Mouse (Mus musculus) hindbrain, embryonic 14.5 days (tissue): ENCODE measurements around the gene Git1. TPM values are rescaled to one million over a fixed set of nuclear protein-coding genes. Genes with fewer than 3 reads are reported as not detected.
A peak's percentile ranks its signal among the peaks of the same experiment; 100 is the strongest.

Experiments used
- ATAC-seq: fragments of 200-750 bp; cut with Nextera tagmentation; 2 replicates; pipeline ENCODE4 v1.8.0; 2017; ENCODE audit warnings: moderate number of reproducible peaks, mild to moderate bottlenecking, moderate TSS enrichment, moderate library complexity; ENCODE audit not compliant: low FRiP score
- DNase-seq: peaks from one replicate; pipeline ENCODE4 v3.0.0-alpha.2; 2015; ENCODE audit warnings: low spot score
- H3K27ac ChIP-seq: fragments of 300-500 bp; sonication (generic); 2 replicates; pipeline ENCODE4 v1.5.1; 2014; ENCODE audit warnings: mild to moderate bottlenecking, moderate library complexity
- H3K27me3 ChIP-seq: fragments of 300-500 bp; sonication (generic); 2 replicates; pipeline ENCODE4 v1.6.1; 2014; ENCODE audit warnings: mild to moderate bottlenecking, low read length, mixed read lengths; ENCODE audit not compliant: control insufficient read depth, insufficient read depth
- H3K36me3 ChIP-seq: fragments of 300-500 bp; sonication (generic); replicated peaks from 2 replicates; pipeline ENCODE4 v1.6.1; 2014; ENCODE audit not compliant: control insufficient read depth, insufficient read depth
- H3K4me1 ChIP-seq: fragments of 300-500 bp; sonication (generic); replicated peaks from 2 replicates; pipeline ENCODE4 v1.6.1; 2014; ENCODE audit warnings: antibody characterized with exemption, low read length, mixed read lengths; ENCODE audit not compliant: control insufficient read depth, insufficient read depth
- H3K4me2 ChIP-seq: fragments of 300-500 bp; sonication (generic); replicated peaks from 2 replicates; pipeline ENCODE4 v1.6.1; 2014; ENCODE audit warnings: mild to moderate bottlenecking, moderate library complexity
- H3K4me3 ChIP-seq: fragments of 300-500 bp; sonication (generic); replicated peaks from 2 replicates; pipeline ENCODE4 v1.5.1; 2014; ENCODE audit warnings: mild to moderate bottlenecking, low read length
- H3K9ac ChIP-seq: fragments of 300-500 bp; sonication (generic); 2 replicates; pipeline ENCODE4 v1.6.1; 2014
- H3K9me3 ChIP-seq: fragments of 300-500 bp; sonication (generic); 2 replicates; pipeline ENCODE4 v1.6.1; 2016; ENCODE audit warnings: low read length; ENCODE audit not compliant: control insufficient read depth
- WGBS: fragments of 180-500 bp; shearing (Covaris S2); extraction: QIAGEN DNeasy Blood & Tissue Kit; methylation state at CpG from one replicate; pipeline ENCODE4 v1.1.7; 2014; 5-methylcytosine and 5-hydroxymethylcytosine counted together
- polyA plus RNA-seq: library from polyadenylated mRNA; unstranded; fragments of >200 nt; fragmentation: Nextera tagmentation; extraction: Ambion mirVana; gene quantifications from 2 replicates; pipeline ENCODE4 v1.2.1, GENCODE M21; 2014

Gene Git1
- polyA plus RNA-seq, 1 experiment from 2014 or later = 23.2 TPM

GRCm38 (mm10) chr11:77513811-77514170 lies 20.4 kb downstream of the Git1 start:
- Histone ChIP-seq H3K4me2 (peak overlapping the region; percentile 97), H3K4me1 (peaks cover 27% of the 10 kb centered on the region), H3K9me3 (no peaks in the 10 kb centered on the region), H3K9ac (0 out of 2 replicates have a peak overlapping the region, but pooled peaks have one; percentile 25), H3K27me3 (peaks cover 24% of the 10 kb centered on the region), H3K4me3 (peak overlapping the region; percentile 62), H3K27ac (no peak overlapping the region; the same call in 1 of the 2 replicates), H3K36me3 (no peaks in the 10 kb centered on the region)
- DNase-seq = no peak
- no peak for ATAC-seq
- whole genome bisulfite sequencing = 9% methylated on average over 10 of the region's 10 CpGs

- no peak for ATAC-seq
- Histone ChIP-seq H3K4me3 (peak overlapping the region; percentile 45), H3K9ac (no peak overlapping the region), H3K27me3 (peaks cover 24% of the 10 kb centered on the region), H3K27ac (no peak overlapping the region), H3K4me2 (peak overlapping the region; percentile 97), H3K4me1 (peaks cover 27% of the 10 kb centered on the region), H3K9me3 (no peaks in the 10 kb centered on the region), H3K36me3 (no peaks in the 10 kb centered on the region)
- DNase-seq = no peak
- WGBS = 6% methylated on average over 19 of the region's 19 CpGs
Measured at GRCm38 (mm10) chr11:77514281-77514831, 21.0 kb downstream of the Git1 start.

- no peaks in the 10 kb centered on the region for H3K9me3 ChIP-seq
- H3K4me3 ChIP-seq = peak within 1 kb of the TSS; percentile 62
- H3K27me3 ChIP-seq = peaks cover 24% of the 10 kb centered on the region
- H3K9ac ChIP-seq = peak within 1 kb of the TSS; percentile 57
- H3K4me1 ChIP-seq = peaks cover 27% of the 10 kb centered on the region
- H3K4me2 ChIP-seq = peak within 1 kb of the TSS; percentile 97
- no peak within 1 kb of the TSS for H3K27ac ChIP-seq
- WGBS = under 1% methylated on average over 71 of the region's 72 CpGs
- peak; percentile 57 for DNase-seq
- no peaks in the 10 kb centered on the region for H3K36me3 ChIP-seq
- peak; percentile 38 for ATAC-seq
Measured at GRCm38 (mm10) chr11:77514832-77515636, 21.7 kb downstream of the Git1 start, which contains the start of gene Abhd15. Gene Abhd15, plus strand, starts transcription at chr11:77515121.

DNA sequence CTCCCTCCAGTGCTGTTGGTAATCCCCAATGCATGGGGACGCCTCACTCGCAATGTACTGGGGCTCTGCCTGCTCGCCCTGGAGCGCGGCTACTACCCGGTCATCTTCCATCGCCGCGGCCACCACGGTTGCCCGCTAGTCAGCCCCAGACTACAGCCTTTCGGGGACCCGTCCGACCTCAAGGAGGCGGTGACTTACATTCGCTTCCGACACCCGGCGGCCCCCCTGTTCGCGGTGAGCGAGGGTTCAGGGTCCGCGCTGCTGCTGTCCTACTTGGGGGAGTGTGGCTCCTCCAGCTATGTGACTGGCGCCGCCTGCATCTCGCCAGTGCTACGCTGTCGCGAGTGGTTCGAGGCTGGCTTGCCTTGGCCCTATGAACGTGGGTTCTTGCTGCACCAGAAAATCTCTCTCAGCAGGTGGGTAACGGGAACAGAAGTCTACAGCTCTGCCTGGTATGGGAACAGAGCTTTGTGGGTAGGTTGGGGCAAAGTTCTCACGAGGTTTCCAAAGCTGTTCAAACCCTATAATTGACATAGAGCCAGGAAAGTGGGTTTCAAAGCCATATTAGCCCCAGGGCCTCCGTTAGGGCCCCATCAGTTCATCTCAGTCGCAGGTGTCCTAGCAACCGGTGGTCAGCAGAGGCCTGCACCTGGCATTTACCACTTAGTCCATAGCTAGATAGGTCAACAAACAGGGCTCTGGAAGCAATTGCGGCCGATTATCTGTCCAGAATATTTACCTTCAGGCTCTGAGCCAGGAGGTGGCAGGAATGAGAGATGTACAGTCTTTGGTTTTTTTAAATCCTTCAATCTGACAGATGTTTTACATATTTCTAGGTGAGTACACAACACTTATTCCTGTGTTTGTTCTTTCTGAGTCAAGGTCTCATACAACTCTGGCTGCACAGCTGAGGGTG lies 22.5 kb downstream of the Git1 start, which contains the start of gene Trp53i13:
Gene Trp53i13 (minus strand): TSS at position 344 of the 916 bp plus-strand sequence.
- no peak for ATAC-seq
- Histone ChIP-seq H3K4me3 (peak within 1 kb of the TSS; percentile 45), H3K9ac (peak within 1 kb of the TSS; percentile 57), H3K4me1 (peaks cover 30% of the 10 kb centered on the region), H3K36me3 (no peaks in the 10 kb centered on the region), H3K27ac (no peak within 1 kb of the TSS), H3K27me3 (peaks cover 24% of the 10 kb centered on the region), H3K9me3 (no peaks in the 10 kb centered on the region), H3K4me2 (peak within 1 kb of the TSS; percentile 97)
- WGBS = 8% methylated on average over 39 of the region's 39 CpGs
- no peak for DNase-seq

- H3K27ac ChIP-seq = no peak overlapping the region
- 45% methylated on average over 5 of the region's 5 CpGs for WGBS
- DNase-seq = no peak
- no peak overlapping the region for H3K4me2 ChIP-seq
- H3K9me3 ChIP-seq = no peaks in the 10 kb centered on the region
- no peaks in the 10 kb centered on the region for H3K36me3 ChIP-seq
- no peak overlapping the region for H3K4me3 ChIP-seq
- peaks cover 24% of the 10 kb centered on the region for H3K27me3 ChIP-seq
- ATAC-seq = no peak
- H3K9ac ChIP-seq = no peak overlapping the region
- peaks cover 30% of the 10 kb centered on the region for H3K4me1 ChIP-seq
Measured at GRCm38 (mm10) chr11:77516553-77517425, 23.4 kb downstream of the Git1 start.

DNA sequence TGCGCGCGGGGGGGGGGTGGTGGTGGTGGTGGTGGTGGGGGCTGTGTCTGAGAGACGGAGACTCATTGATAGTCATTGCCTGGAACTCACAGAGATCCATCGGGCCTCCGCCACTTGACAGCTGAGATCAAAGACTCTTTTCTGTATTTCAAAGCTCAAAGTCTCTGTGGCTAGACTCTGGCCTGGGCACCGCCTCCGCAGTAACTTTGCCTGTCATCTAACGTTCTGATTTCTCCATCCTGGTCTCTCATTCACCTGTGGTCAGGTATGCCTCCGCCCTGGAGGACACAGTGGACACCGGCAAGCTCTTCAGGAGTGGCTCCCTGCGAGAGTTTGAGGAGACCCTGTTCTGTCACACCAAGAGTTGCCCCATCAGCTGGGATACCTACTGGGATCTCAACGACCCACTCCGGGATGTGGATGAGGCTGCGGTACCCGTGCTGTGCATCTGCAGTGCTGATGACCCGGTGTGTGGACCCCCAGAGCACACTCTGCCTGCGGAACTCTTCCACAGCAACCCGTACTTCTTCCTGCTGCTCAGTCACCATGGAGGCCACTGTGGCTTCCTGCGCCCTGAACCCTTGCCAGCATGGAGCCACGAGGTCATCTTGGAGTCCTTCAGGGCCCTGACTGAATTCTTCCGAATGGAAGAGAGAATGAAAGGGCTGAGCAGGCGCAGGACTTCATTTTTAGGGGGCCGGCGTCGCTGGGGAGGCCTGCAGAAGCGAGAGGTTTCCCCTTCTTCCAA lies 24.9 kb downstream of the Git1 start:
- no peak for ATAC-seq
- Histone ChIP-seq H3K27ac (no peak overlapping the region), H3K4me1 (peaks cover 25% of the 10 kb centered on the region), H3K9ac (no peak overlapping the region), H3K4me3 (no peak overlapping the region), H3K4me2 (no peak overlapping the region), H3K27me3 (peaks cover 24% of the 10 kb centered on the region), H3K36me3 (no peaks in the 10 kb centered on the region), H3K9me3 (no peaks in the 10 kb centered on the region)
- WGBS = 77% methylated on average over 27 of the region's 27 CpGs
- DNase-seq = no peak

DNA sequence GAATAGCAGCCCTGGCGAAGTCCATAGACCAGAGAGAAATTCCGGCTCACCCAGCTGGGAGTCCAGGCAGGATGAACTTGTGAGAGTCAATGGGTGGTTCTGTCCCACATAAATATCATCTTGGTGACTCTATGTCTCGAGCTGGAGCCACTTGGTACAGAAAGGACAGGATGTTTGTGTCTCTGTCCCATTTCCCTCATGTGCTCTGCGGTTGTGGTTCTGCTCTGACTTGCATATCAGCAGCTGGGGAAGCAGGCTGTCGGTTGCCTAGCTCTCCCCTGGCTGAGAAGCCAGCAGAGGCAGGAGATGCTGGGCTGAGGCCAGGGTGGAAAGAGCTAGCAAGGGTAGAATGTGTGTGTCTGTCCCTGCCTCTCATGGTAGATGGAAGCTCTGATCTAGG lies 25.7 kb downstream of the Git1 start, which contains the start of gene Gm10392:
Gene Gm10392 (minus strand): TSS at position 156 of the 400 bp plus-strand sequence.
- H3K4me3 ChIP-seq = no peak within 1 kb of the TSS
- WGBS = 67% methylated on average over 5 of the region's 5 CpGs
- no peak within 1 kb of the TSS for H3K4me2 ChIP-seq
- no peak within 1 kb of the TSS for H3K9ac ChIP-seq
- H3K27me3 ChIP-seq = peaks cover 20% of the 10 kb centered on the region
- H3K27ac ChIP-seq = no peak within 1 kb of the TSS
- no peak for ATAC-seq
- H3K9me3 ChIP-seq = no peaks in the 10 kb centered on the region
- H3K4me1 ChIP-seq = peaks cover 20% of the 10 kb centered on the region
- H3K36me3 ChIP-seq = no peaks in the 10 kb centered on the region
- no peak for DNase-seq
